Mouse (Mus musculus) CH12F3 (cell line): ENCODE data around the gene Hcfc1.

Experiments
- in situ Hi-C: fragments of 300-500 bp; cut with MboI; formaldehyde crosslinking; loops from 2 replicates; pipeline ENCODE4 v1.14.3; 2020; ENCODE audit warnings: low sequenced_read_pairs

Hcfc1 gene

DNA sequence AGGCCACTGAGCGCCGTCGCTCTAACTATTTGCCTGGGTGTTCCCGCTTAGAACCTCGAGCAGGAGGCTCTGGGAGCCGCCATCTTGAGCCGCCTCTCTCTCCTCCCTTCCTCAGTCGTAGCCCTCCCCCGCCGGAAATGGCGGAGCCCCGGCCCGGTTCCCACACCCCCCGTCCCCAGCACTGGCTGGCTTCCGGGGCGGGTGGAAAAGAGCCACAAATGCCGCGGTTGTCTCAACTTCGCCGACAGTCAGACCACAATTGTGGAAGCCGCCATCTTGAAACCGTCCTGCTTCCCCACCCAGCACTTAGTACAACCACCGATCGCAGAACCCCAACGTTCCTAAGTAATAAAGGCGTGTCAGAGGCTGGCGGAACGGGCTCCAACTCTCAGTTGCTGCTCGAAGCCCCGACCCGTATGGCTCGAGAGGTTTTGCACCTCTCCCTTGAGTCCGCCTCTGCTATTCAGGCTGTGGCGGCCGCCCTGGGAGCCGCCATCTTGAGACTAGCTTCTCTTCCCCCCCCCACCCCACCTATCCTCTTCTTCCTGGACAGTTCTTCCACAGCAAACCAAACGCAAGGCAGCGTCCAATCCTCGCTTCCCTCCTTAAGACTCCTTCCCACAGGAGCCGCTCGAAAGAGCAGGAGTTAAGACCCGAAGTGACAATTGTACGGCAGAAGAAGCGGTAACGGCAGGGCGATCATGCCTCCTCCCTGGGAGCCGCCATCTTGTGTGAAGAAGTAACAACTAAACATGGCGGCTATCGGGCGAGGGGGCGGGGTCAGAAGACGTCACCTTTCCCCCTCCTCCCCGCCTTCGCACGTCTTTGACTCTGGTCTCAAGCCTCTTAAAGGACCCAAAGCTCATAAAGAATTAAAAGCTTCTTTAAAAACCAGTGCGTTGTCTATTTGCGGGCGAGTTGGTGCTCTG, at the start of gene Hcfc1:
Gene Hcfc1, minus strand, starts transcription at position 110 of the 929 bp plus-strand sequence.
- in situ Hi-C loops, result no loop called here

- in situ Hi-C loops, result no loop called here
Observed at GRCm38 (mm10) chrX:74014597-74014996, 48.4 kb upstream of the Hcfc1 start.

GRCm38 (mm10) chrX:74008063-74008462, 41.9 kb upstream of the Hcfc1 start:
- in situ Hi-C loops, result no loop called here

- in situ Hi-C loops, result no loop called here
Observed at GRCm38 (mm10) chrX:74006401-74006800, 40.2 kb upstream of the Hcfc1 start.

DNA sequence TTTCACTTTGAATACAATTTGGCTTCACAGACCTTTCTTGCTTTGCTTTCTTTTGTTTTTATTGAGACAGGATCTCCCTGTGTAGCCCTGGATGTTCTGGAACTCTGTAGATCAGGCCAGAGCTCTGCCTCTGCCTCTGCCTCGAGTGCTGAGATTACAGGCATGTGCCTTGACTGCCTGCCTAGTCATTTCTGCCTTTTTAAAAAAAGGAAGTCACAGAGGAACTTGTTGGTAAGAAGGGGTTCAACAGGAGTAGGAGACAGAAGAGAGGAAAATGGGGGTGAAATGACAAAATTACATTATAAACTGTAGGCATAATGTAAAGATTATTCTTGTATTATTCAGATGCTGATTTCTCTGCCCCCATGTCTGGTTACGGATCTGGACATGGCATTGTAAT, 37.5 kb upstream of the Hcfc1 start:
- in situ Hi-C loops, result no loop called here

DNA sequence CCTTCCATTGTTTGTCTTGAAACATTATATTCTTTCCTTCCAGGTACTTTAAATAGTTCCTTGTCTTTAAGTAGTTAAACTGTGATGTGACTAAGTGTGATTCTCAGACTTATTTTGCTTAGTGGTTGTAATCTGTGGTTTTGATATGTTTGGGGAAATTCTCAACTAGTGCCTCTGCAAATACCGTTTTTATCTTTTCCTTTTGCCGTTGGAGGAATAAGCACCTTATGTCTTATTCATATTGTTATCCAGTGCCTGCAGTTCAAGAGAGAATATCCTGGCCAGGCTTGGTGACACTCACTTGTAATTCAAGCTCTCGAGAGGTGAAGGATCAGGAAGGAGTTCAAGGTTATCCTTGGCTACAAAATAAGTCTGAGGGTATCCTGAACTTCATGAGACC, 34.9 kb upstream of the Hcfc1 start:
- in situ Hi-C loops, result no loop called here

- in situ Hi-C loops, result no loop called here
Observed at GRCm38 (mm10) chrX:73998911-73999869, 33.0 kb upstream of the Hcfc1 start.

DNA sequence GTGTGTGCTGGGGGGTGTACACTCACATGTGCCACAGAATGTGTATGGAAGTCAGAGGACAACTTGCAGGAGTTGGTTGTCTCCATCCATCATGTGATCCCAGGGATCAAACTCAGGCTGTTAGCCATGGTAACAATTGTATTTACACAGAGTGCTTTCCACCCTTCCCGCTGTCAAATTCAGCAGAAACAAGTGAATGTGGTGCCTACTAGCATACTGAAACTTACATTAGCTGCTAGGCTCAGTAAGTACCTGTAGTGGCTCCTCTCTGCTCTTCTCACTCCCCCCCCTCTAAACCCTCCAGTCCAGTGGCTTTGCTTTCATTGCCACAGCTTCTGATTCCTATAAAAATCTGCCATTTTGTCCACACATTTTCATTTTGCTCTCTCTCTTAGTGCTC, 11.6 kb upstream of the Hcfc1 start:
- in situ Hi-C loops, result no loop called here

- in situ Hi-C loops, result no loop called here
Observed at GRCm38 (mm10) chrX:73976283-73976682, 10.1 kb upstream of the Hcfc1 start.

GRCm38 (mm10) chrX:73972774-73973173, 6.6 kb upstream of the Hcfc1 start:
- in situ Hi-C loops, result no loop called here

GRCm38 (mm10) chrX:73970781-73971180, 4.6 kb upstream of the Hcfc1 start:
- in situ Hi-C loops, result no loop called here

DNA sequence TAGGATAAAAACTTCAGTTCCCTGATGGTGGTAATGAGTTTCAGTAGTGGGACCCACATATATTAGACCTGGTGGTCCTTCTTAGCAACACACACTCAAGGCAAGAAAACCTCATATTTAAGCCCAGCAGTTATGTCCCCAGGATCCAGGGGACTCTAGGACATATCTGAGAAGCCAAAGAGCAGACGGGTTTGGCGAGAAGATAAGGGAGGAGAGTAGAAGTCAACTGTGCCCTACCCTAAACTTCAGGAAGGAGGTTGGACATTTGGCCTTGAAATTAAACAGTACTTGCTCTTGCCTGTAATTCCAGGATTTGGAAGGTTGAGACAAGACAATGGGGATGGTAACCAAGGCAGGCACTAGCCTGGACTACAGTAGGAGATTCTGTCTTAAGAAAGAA, 3.6 kb upstream of the Hcfc1 start:
- in situ Hi-C loops, result no loop called here

DNA sequence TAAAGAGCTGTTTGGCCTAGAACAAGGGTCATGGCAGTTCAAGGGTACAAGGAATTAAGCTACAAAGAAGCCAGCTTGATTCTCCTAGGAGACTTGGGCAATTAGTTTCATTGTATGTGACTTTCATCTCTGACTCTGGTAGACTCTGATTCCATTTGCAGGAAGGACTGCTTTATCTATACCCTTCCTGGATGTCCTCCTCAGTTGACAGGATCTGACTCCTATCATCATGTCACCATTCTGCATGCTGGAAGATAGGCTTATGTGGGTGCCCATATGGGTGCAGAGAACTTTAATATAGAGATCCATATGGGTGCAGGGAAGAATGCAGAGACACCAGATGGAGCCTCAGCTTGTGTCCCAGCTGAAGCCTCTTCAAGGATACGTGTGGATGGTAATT, 3.0 kb upstream of the Hcfc1 start:
- in situ Hi-C loops, result no loop called here

DNA sequence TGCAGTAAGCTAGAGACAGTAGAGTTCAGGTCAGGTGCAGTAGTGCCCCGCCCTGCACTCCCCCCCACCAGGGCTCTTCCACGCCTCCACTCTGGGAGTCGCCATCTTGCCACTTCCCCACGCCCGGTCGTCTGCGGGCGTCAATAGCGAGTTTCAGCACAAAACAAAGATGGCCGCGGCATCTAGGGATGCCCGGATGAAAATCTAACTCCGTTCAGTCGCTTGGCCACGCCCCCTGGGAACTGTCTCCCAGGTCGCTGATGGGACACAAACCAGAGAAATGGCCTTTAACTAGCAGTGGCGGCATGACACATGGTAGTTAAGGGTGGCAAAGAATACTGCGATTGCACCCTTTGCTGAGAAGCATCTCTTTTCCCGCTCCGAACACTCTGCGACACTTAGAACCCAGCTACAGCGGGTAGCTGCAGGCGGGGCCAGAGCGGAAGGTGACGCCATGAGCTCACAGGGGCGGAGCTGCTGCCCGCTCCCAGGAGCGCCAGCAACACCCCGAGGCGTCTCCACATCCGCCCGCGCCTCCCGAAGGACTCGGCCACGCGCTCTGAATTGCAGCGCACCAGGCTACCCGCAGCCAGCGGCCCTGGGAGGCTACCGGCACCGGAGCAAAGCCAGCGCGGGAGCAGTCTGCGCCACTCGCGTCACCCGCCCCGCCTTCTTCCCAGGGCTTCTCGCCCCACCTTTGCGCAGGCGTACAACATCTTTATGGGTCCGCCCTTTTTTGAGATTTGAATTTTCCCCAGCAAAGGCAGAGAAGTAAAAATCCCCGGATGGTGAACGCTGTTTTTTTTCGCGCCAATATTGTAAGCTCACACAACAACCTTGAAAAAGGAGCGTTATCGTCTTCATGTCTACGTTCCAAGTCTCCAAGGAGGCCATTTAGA, 1.3 kb upstream of the Hcfc1 start:
- in situ Hi-C loops, result no loop called here

- in situ Hi-C loops, result no loop called here
Observed at GRCm38 (mm10) chrX:73965307-73965706, 850 bp downstream of the Hcfc1 start.

- in situ Hi-C loops, result no loop called here
Observed at GRCm38 (mm10) chrX:73964363-73964762, 1.8 kb downstream of the Hcfc1 start.

GRCm38 (mm10) chrX:73954988-73955387, 11.2 kb downstream of the Hcfc1 start:
- in situ Hi-C loops, result no loop called here

DNA sequence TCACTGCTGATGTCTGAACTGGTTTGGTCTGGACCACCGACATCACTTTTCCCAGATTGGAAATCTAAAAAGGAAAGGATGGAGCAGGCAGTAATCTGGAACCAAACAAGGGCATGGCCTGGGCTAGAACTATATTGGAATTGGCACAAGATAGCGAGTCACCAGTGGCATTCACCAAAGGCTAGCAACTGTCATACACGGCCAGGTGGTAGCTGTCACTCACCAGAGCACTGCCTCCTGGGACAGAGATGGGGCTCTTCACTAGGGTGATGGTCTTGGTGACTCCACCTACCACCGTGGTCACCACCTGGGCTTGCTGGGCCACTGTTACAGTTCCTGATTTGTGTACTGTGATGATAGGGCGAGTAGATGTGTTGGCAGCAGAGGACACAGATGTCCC, 13.6 kb downstream of the Hcfc1 start:
- in situ Hi-C loops, result no loop called here

- in situ Hi-C loops, result no loop called here
Observed at GRCm38 (mm10) chrX:73949341-73949740, 16.8 kb downstream of the Hcfc1 start.

DNA sequence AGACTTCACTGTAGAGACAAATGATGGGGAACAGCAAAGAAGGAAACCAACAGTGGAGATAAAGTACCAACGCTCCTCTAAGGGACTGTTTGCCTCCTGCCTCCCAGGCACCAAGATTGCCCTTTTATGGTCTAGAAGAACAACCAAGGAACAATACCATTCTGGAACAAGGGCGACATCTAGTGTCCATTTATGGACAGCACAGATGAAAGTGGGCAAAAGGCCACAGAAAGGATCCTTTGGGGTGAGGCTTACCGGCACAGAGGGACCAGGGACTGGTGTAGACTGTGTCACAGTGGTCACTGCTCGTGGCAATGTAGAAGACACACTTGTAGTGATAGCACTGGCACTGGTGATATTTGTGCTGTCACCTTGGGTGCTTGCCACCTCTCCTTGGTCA, 17.5 kb downstream of the Hcfc1 start:
- in situ Hi-C loops, result no loop called here

DNA sequence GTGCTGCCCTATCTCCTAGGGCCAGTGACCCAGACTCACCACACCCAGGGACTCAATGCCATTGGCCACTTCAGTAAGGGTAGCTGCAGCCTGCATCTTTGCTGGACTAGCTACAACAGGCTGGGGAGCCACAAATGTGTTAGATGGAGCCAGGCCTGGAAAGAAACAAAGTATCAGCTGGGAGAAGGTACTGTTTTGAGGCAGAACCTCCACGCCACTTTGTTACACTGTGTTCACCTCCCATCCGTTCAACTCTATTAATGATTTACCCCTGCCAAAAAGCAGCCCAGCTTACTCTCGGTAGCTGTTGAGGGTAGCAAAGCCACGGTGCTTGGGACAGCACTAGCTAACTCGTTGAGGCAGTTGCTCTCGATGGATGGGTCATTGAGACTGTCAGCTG, 19.3 kb downstream of the Hcfc1 start:
- in situ Hi-C loops, result no loop called here
